Mouse (Mus musculus) cortical plate, adult 2 months (tissue): ENCODE measurements at regions not wholly inside any gene's neighbourhood (a gene's known extent, or its start where the extent isn't known, plus 50 kb on each side); places are given as distances from the start of the nearest gene placed in this dataset.

ENCODE experiments used
- CTCF ChIP-seq: fragments of 200-500 bp; IDR thresholded peaks from 2 replicates; pipeline ENCODE4 v1.5.1; 2011; ENCODE audit warnings: mild to moderate bottlenecking, control low read depth, low read length; ENCODE audit not compliant: insufficient read depth; ENCODE audit errors: extremely low read depth
- POLR2A ChIP-seq: fragments of 200-500 bp; IDR thresholded peaks from 2 replicates; pipeline ENCODE4 v1.6.1; 2011; ENCODE audit warnings: mild to moderate bottlenecking, low read length, control low read depth; ENCODE audit not compliant: insufficient read depth; ENCODE audit errors: extremely low read depth

DNA sequence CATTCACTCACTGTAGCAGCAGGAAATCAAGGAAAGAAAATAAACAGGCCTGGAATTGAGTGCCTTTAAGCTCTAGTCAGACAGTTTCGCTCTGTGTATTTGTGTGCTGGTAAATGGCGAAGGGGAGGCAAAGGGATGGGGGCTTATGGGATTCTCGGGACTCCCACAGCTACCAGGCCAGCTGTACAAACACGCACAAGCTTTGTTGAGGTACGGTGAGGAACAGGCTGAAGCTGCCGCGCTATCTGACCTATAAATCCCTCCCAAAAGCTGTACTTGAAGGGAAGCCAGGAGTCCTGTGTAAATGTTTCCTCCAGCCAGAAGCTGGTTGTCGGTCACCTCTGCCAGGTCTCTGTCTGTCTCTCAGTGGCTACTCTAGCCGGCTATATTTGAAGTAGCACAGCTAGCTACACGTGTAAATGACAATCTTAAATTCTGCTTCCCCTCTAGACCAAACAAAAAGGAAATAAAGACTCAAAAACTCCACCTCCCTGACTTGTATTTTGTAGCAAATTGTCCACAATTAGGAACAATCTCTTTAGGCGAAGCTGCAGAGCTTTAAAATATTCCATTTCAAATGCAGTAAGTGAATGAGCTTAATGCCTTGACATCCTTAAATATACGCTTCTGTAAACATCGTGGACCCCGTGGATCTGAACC is 210.5 kb upstream of the Ferd3l start:
- TF ChIP-seq CTCF (no peak), POLR2A (no peak)
